Mouse (Mus musculus): ENCODE results near the gene Aldh1a7. TPM values are rescaled to one million over a fixed set of nuclear protein-coding genes. Genes with fewer than 3 reads are reported as not detected.

Aldh1a7 gene
- polyA plus RNA-seq (2012; ENCODE audit: insufficient read depth, insufficient read length, low replicate concordance, missing spikeins) = not detected in 2 replicates

DNA sequence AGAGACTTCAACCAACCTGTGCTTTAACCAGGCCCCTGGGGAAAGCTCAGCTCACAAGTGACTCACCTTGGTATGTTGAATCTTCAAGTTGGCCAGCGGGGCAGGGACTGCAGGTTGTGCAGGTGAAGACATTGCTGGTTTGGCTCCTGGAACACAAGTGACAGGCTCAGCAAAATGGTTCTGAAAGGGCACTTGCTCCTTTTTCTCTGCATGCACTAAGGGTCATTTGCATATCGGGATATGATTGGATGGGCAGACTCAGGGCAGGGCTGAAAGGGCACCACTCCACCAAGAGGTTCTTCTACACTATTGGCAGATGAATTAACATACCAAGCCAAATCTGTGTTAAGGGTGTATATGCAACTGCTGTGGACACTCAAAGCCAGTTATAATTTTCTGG is at the start of gene Aldh1a7:
Gene Aldh1a7, minus strand, starts transcription at position 182 of the 400 bp plus-strand sequence.
- WGBS = 88% methylated on average over 2 of the region's 2 CpGs
- H3K4me1 ChIP-seq (ENCODE audit: control insufficient read depth, insufficient read depth, low read length) = no peaks in the 10 kb centered on the region
- H3K4me3 ChIP-seq (ENCODE audit: insufficient read depth, low read depth, low read length) = no peak within 1 kb of the TSS
- TF ChIP-seq POLR2A (IDR thresholded peaks at IDR 0.05; ENCODE audit: insufficient read depth, low read depth, low read length) (no peak), CTCF (IDR thresholded peaks at IDR 0.05; ENCODE audit: insufficient read depth, low read depth, low read length) (no peak)
- no peak within 1 kb of the TSS for H3K27ac ChIP-seq (ENCODE audit: insufficient read depth, low read depth, low read length)

GRCm38 (mm10) chr19:20775681-20776080 is 48.3 kb upstream of the Aldh1a7 start:
- TF ChIP-seq POLR2A (IDR thresholded peaks at IDR 0.05; ENCODE audit: insufficient read depth, low read depth, low read length) (no peak), CTCF (IDR thresholded peaks at IDR 0.05; ENCODE audit: insufficient read depth, low read depth, low read length) (no peak)
- H3K4me1 ChIP-seq (ENCODE audit: control insufficient read depth, insufficient read depth, low read length) = no peaks in the 10 kb centered on the region
- 76% methylated on average over 2 of the region's 2 CpGs for WGBS
- no peak overlapping the region for H3K4me3 ChIP-seq (ENCODE audit: insufficient read depth, low read depth, low read length)
- no peak overlapping the region for H3K27ac ChIP-seq (ENCODE audit: insufficient read depth, low read depth, low read length)

DNA sequence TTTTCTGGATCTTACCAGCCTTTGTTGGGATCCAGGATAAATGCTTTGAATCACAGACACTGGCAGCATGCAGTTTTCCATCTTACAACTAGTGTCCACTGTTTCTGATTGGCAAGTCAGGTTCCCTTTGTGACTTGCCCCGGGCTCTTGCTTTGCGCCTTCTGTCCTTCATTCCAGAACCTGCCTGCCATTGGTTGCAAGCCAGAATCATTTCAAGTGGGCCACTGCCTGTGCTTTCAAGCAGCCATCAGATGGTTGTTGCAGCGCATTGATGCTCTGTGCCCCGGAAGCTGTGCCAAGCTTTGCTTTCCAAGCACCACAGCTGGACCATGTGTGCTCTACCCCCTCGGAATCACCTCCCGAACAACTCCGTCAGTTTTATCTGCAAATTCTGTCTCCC is 46.6 kb upstream of the Aldh1a7 start:
- Histone ChIP-seq H3K4me3 (ENCODE audit: insufficient read depth, low read depth, low read length) (no peak overlapping the region), H3K27ac (ENCODE audit: insufficient read depth, low read depth, low read length) (no peak overlapping the region), H3K4me1 (ENCODE audit: control insufficient read depth, insufficient read depth, low read length) (no peaks in the 10 kb centered on the region)
- WGBS = 71% methylated on average over 7 of the region's 7 CpGs
- TF ChIP-seq POLR2A (IDR thresholded peaks at IDR 0.05; ENCODE audit: insufficient read depth, low read depth, low read length) (no peak), CTCF (IDR thresholded peaks at IDR 0.05; ENCODE audit: insufficient read depth, low read depth, low read length) (no peak)

GRCm38 (mm10) chr19:20764214-20764613 is 36.9 kb upstream of the Aldh1a7 start:
- WGBS = 20% methylated on average over 1 of the region's 1 CpGs
- H3K4me1 ChIP-seq (ENCODE audit: control insufficient read depth, insufficient read depth, low read length) = no peaks in the 10 kb centered on the region
- no peak overlapping the region for H3K4me3 ChIP-seq (ENCODE audit: insufficient read depth, low read depth, low read length)
- TF ChIP-seq CTCF (IDR thresholded peaks at IDR 0.05; ENCODE audit: insufficient read depth, low read depth, low read length) = no peak
- TF ChIP-seq POLR2A (IDR thresholded peaks at IDR 0.05; ENCODE audit: insufficient read depth, low read depth, low read length) = no peak
- H3K27ac ChIP-seq (ENCODE audit: insufficient read depth, low read depth, low read length) = no peak overlapping the region

DNA sequence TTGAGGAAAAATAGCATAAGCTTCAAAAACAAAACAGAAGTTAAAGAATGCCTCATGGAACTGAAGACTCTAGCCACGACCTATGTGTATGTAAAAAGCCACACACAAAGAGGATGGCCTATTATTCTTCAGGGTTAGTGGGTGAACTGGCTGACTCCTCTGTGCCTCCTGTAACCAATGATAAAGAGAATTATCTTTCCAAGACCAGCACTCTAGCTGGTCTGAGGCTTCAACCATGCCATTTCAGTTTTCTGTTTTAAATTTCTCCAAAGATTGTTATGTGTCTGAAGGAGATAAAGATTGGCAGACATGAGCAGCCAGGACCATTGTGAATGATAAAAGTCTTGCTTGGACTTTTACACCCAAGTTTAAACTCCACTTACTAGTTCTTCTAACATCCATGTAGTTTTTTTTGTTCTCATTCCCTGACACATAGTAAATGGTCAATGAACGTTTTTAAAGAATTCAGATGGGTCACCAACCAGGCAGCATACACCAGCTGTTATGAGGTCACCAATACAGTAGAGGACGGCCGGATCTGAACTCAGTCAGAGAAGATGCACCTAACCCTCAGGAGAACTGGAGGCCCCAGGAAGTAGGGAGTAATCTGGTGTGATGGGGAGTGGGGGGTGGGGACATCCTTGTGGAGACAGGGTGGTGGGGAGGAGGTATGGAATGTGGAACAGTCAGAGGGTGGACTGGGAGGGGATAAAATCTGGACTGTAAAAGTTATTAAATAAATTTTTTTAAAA is 34.5 kb upstream of the Aldh1a7 start:
- WGBS = 82% methylated on average over 4 of the region's 4 CpGs
- no peak overlapping the region for H3K4me3 ChIP-seq (ENCODE audit: insufficient read depth, low read depth, low read length)
- TF ChIP-seq CTCF (IDR thresholded peaks at IDR 0.05; ENCODE audit: insufficient read depth, low read depth, low read length) (no peak), POLR2A (IDR thresholded peaks at IDR 0.05; ENCODE audit: insufficient read depth, low read depth, low read length) (no peak)

DNA sequence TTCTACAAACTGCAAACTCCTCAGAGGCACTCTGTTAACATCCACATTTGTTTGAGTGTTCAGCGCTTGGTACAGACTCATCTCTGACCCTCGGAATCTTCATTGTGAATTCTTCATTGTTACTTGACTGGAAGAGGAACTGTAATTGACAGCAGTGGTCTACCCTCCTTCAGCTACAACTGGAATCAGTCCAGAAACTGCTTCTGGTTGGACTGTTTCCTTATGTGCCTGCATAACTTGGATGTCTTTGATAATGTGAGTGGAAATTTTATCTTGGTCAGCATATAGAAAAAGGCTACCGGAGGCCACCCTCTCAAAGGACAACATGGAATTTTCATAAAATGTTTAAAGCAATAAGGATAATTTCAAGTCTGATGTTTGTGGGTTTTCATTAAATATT is 33.8 kb upstream of the Aldh1a7 start:
- 57% methylated on average over 3 of the region's 3 CpGs for WGBS
- no peak overlapping the region for H3K4me3 ChIP-seq (ENCODE audit: insufficient read depth, low read depth, low read length)
- H3K27ac ChIP-seq (ENCODE audit: insufficient read depth, low read depth, low read length) = no peak overlapping the region
- H3K4me1 ChIP-seq (ENCODE audit: control insufficient read depth, insufficient read depth, low read length) = no peaks in the 10 kb centered on the region
- TF ChIP-seq POLR2A (IDR thresholded peaks at IDR 0.05; ENCODE audit: insufficient read depth, low read depth, low read length) = no peak
- no peak for TF ChIP-seq CTCF (IDR thresholded peaks at IDR 0.05; ENCODE audit: insufficient read depth, low read depth, low read length)

More for the DNA sequence above, 34.5 kb upstream of the Aldh1a7 start:
- Histone ChIP-seq H3K4me1 (ENCODE audit: control insufficient read depth, insufficient read depth, low read length) (no peaks in the 10 kb centered on the region), H3K27ac (ENCODE audit: insufficient read depth, low read depth, low read length) (no peak overlapping the region)

- TF ChIP-seq CTCF (IDR thresholded peaks at IDR 0.05; ENCODE audit: insufficient read depth, low read depth, low read length) = no peak
- no peak for TF ChIP-seq POLR2A (IDR thresholded peaks at IDR 0.05; ENCODE audit: insufficient read depth, low read depth, low read length)
- WGBS = 90% methylated on average over 1 of the region's 1 CpGs
- no peak overlapping the region for H3K27ac ChIP-seq (ENCODE audit: insufficient read depth, low read depth, low read length)
- H3K4me3 ChIP-seq (ENCODE audit: insufficient read depth, low read depth, low read length) = no peak overlapping the region
- no peaks in the 10 kb centered on the region for H3K4me1 ChIP-seq (ENCODE audit: control insufficient read depth, insufficient read depth, low read length)
Observed at GRCm38 (mm10) chr19:20744630-20745029, 17.3 kb upstream of the Aldh1a7 start.

DNA sequence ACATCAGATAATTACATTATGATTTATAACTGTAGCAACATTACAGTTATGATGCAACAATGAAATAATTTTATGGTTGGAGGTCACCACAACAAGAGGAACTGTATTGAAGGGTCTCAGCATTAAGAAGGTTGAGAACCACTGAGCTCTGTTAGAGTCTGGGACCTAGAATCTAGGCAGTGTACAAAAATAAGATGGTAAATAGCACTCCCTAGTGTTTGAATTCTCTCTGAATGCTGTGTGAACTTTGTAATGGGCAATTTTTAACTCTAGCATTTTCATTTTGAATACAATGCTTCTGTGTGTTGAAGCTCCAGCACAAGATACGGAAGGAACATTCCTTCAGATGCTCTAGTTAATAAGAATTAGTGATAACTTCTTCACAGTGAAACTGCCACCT is 916 bp upstream of the Aldh1a7 start:
- Histone ChIP-seq H3K4me3 (ENCODE audit: insufficient read depth, low read depth, low read length) (no peak overlapping the region), H3K27ac (ENCODE audit: insufficient read depth, low read depth, low read length) (no peak overlapping the region), H3K4me1 (ENCODE audit: control insufficient read depth, insufficient read depth, low read length) (no peaks in the 10 kb centered on the region)
- WGBS = 60% methylated on average over 1 of the region's 1 CpGs
- no peak for TF ChIP-seq CTCF (IDR thresholded peaks at IDR 0.05; ENCODE audit: insufficient read depth, low read depth, low read length)
- TF ChIP-seq POLR2A (IDR thresholded peaks at IDR 0.05; ENCODE audit: insufficient read depth, low read depth, low read length) = no peak

DNA sequence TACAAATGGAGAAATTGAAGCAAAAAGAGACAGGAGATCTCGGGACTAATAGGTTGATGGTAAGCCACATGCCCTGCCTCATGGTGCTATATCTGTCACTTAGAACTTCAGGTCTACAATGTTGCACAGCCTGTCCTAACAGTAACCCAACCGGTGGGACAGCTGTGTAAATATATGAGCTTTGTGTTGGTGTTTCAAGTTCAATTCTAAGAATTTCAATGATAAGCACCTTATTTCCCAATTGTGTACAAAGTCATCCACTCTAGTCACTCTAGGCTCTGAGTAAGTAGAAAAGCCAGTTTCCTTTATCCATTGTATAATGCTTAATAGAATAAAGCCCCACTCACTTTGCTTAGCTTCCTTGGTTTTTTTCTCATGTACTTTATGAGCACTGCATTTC is 4.4 kb downstream of the Aldh1a7 start:
- Histone ChIP-seq H3K27ac (ENCODE audit: insufficient read depth, low read depth, low read length) (no peak overlapping the region), H3K4me1 (ENCODE audit: control insufficient read depth, insufficient read depth, low read length) (no peaks in the 10 kb centered on the region), H3K4me3 (ENCODE audit: insufficient read depth, low read depth, low read length) (no peak overlapping the region)
- 88% methylated on average over 2 of the region's 2 CpGs for WGBS
- TF ChIP-seq POLR2A (IDR thresholded peaks at IDR 0.05; ENCODE audit: insufficient read depth, low read depth, low read length) = no peak
- TF ChIP-seq CTCF (IDR thresholded peaks at IDR 0.05; ENCODE audit: insufficient read depth, low read depth, low read length) = no peak
